Mouse (Mus musculus): ENCODE data around the gene Mras. TPM values are rescaled to one million over a fixed set of nuclear protein-coding genes. Genes with fewer than 3 reads are reported as not detected.

Mras gene
- total RNA-seq, 2 experiments from 2014 or later = 81.7 to 99.5 TPM

DNA sequence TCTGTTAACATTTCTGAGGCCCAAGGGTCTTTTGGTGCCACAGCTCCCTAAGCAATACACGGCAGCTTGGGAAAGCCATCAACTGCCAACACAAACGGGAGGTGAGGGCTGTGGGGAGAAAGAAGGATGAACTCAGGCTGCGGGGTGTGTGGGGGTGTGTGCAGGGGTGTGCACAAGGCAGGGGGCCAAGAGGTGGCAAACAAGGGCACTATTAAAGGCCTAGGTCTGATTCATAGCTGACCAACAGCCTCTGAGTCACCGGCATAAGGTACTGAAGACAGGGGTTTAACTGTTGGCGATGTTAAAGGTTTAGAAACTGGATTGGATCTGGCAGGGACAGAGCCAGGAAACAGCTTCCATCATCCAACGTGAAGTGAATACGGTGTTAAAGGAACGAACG lies 48.3 kb downstream of the Mras start:
- intact Hi-C loops (cut with DNase I) = loop anchor here (5.0 kb wide), 1 partner anchor 58 kb away; no protein-coding TSS in a partner anchor
- peak in 1 of 2 experiments; percentile 39 for DNase-seq (ENCODE audit: extremely low spot score in 1 of 2, low spot score in 2 of 2)

DNA sequence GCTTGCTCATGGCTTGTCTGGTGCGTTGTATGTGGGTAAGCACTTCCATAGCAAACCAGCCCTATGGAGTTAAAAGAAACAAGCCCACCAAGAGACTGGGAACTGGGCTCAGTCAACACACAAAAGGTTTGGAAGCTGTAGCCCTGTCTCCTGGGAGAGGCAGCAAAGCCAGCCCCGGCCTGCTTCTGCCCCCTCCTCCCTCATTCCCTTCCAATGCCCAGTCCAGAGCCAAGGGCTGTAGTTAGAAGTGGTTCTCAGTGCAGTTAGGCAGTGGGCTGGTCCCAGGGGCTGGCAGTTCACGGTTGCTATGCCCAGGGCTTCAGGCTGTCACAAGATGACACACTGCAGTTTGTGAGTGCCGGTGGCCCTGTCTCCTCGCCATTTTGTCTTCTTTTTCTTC lies 49.1 kb downstream of the Mras start:
- DNase-seq (ENCODE audit: extremely low spot score in 1 of 2, low spot score in 2 of 2) = peak; percentile 38 to 49
- intact Hi-C loops (cut with DNase I) = loop anchor here (5.0 kb wide), 1 partner anchor 59 kb away; no protein-coding TSS in a partner anchor

DNA sequence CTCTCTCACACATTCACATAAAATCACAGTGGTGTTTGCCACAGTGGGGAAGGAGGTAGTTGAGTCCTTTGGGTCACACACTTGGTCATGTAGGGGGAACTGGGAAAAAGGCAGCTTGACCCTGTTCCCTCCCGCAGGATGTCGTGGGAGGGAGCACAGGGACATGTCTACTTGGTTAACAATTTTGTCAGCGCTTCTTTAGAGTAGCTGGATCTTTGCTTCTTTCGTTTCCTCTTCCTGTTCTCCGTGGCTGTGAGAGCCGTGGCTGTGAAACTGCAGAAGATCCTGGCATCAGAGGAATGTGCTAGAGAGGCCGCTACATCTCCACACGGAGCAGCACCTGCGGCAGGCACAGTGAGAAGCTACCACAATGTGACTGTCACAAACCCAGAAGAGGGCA lies 54.6 kb downstream of the Mras start:
- DNase-seq (ENCODE audit: extremely low spot score in 1 of 2, low spot score in 2 of 2) = no peak
- intact Hi-C loops (cut with DNase I) = no loop called here

DNA sequence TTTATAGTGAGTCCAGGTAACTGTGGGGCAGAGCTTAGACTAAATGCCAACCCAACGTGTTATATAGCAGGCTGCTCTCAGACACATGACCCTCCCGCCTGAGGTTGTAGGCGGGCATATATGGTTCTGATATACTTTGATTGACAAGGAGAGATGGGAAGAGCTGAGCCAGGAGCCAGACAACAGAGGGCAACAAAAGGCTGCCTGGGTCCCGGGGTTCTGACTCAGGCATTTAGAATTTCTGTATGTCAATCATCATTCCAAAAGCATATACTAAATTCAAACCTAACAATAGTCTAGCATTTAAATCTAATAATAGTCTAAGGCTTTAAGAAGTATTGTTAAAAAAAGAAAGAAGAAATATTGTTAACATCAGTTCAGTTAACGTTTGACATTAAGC lies 58.0 kb downstream of the Mras start:
- DNase-seq (ENCODE audit: extremely low spot score in 1 of 2, low spot score in 2 of 2) = no peak
- intact Hi-C loops (cut with DNase I) = loop anchor here (5.0 kb wide), 2 partner anchors 137 to 402 kb away; partner anchors contain the start of gene Cep70

DNA sequence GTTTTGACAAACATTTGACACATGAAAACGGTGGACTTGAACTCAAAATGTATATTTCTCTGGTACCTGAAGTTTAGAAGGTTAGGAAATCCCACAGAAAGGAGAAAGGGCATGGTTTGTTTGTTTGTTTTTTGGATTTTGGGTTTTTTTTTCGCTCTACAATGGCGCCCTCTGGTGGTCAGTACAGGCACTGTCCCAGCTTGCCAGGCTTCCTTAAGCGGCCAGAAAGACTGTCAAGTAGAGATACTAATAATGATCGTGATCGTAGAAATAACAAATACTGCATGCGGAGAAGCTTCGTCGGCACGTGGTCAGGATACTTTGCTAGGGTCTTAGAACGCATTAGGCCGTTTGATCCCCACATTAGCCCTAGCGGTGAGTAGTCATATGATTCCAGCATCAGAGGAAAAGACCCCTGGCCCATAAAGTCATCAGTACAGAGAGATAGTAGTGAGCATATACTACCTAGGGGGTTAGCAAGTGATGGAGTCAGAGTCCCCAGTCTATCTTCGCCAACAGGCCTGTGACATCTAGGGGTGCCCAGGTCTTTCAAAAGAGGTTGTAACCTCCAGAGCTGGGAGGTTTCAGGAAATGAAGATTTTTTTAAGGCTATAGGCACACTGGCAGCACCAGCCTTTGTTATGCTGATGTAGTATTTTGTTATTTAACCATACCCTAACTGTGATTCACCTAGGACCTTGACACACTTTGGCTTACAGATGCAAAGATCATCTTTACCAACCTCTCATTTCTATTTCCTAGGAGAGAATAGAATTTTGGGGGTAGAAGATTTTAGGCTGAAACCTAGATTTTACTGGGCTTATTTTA lies 60.4 kb downstream of the Mras start:
- peak in 1 of 2 experiments; percentile 45 for DNase-seq (ENCODE audit: extremely low spot score in 1 of 2, low spot score in 2 of 2)
- intact Hi-C loops (cut with DNase I) = loop anchor here (1.0 to 5.0 kb wide), 3 partner anchors 135 to 400 kb away; partner anchors contain the start of gene Cep70

DNA sequence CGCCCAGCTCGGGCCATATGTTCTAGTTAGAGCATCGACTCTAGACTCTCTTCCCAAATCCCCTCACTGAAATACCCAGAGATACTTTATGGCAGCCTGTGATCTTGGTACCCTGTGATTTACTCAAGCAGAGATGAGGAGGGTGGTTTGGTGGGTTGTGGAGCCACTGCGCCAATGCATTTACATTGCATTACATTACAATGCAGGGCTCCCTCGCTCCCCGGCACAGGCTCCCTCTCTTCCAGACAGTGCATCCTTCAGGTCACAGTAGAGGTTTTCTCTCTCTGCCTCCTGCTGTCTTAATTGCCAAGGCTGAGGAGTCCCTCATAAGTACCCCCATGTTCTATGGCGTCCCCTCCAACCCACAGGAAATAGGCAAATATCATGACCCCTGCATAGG lies 68.8 kb downstream of the Mras start:
- intact Hi-C loops (cut with DNase I) = no loop called here
- DNase-seq (ENCODE audit: extremely low spot score in 1 of 2, low spot score in 2 of 2) = no peak

DNA sequence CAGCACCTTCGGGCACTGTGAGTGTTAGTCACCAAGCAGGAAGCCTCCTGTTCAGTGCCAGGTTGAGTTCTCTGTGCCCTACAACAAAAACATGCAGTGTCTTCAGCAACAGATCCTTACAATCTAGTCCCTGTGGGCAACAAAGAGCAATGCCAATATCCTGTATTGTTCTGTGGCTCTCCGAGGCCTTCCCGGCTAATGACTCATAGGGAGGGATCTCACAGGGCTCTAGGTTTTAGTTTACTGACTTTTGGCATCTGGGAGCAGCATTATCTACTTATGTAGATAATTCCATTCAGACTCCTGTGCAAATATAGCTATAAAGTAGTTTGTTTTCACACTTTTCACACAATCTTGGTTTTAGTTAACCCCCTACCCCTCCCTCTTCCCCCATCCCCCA lies 71.3 kb downstream of the Mras start:
- intact Hi-C loops (cut with DNase I) = no loop called here
- DNase-seq (ENCODE audit: extremely low spot score in 1 of 2, low spot score in 2 of 2) = no peak

DNA sequence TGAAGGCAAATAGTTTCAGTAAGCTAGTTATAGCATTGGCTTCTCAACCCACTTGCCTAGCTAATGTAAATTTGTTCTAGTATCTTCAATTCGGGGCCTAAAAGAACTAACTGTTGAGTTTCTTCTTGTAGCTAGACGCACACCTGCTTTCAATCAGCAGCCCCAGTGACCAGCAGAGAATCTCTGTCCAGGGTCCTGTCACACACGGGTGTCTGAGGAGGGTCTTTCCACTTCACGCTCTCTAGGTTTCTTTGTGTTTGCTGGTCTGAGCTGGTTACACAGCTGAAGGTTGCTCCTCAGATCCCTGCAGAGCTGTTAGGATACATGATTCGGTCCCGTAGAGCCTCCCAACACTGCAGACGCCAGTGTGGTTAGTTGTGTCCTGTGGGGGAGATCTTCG lies 74.1 kb downstream of the Mras start:
- intact Hi-C loops (cut with DNase I) = no loop called here
- no peak for DNase-seq (ENCODE audit: extremely low spot score in 1 of 2, low spot score in 2 of 2)

DNA sequence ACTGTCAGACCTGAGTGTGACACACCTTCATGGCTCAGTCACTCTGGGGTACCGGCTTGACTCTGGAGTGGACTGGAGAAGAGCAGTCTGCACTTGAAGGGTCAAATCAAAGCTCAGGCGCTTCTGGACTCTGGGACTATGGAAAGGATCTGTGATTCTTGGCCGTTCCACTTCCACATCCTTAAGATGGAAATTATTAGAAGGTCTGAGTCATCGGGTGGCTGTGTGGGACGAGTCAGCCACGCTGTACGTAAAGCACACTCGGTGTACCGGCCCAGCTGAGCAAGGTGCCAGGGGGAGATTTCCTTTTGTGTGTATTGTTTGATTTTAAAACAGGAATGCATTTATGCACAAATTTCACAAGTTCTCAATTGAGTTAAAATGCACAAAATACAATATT lies 75.2 kb downstream of the Mras start:
- intact Hi-C loops (cut with DNase I) = no loop called here
- DNase-seq (ENCODE audit: extremely low spot score in 1 of 2, low spot score in 2 of 2) = no peak

DNA sequence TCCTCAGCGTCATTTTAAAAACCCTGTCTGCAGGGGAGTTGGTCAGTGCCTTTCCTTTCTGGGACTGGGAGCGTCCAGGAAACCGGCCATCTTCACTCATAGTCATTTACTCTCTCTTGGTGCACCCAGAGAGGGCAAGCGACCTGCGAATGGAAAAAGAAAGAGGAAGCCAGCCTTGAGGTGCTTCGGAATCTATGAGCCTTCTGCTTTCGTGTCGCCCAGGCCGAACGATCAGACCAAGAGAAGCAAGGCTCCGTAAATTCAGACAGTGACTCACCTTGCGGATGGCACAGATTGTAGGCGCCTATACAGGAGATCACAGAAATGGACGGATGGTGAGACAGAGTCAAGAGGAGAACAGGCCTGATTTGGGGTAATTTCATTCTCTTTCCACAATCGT lies 78.2 kb downstream of the Mras start:
- intact Hi-C loops (cut with DNase I) = no loop called here
- no peak for DNase-seq (ENCODE audit: extremely low spot score in 1 of 2, low spot score in 2 of 2)

DNA sequence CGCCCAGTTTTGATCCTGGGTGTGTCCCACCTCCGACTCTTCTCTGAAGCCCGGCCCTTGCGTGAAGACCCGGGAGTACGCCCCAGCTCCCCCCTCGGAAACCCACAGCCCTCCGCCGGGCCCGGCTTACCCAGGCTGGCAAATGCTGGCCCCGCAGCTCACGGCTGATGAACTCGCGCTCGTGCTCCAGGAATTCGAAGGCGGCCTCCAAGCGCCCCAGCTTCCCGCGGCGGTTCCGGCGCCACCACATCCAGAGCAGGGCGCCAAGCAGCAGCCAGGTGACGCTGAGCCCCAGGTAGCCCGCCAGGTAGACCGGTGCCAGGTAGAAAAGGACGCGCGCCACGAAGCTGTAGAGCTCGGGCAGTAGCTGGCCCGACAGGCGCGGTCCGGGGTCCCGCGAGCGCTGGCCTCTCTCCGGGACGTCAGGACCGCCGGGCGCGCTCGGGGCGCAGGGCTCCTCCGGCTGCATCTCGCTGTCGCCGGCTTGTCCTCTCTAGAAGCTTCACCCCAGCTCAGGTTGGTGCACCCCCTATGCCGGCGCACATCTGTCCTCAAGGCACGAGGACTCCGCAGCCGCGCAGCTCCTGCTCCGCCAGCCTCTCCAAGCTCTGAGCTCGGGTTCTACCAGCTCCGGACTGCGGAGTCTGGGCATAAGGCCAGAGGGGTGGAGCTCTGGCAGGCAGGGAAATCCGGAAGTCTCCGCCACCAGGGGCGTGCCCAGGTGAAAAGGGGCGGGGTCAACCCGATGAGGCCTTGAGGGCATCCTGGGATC lies 79.1 kb downstream of the Mras start, which contains the start of gene Esyt3:
Gene Esyt3, minus strand, starts transcription at position 637 of the 772 bp plus-strand sequence.
- intact Hi-C loops (cut with DNase I) = no loop called here
- DNase-seq (ENCODE audit: extremely low spot score in 1 of 2, low spot score in 2 of 2) = peak in 1 of 2 experiments; percentile 69

DNA sequence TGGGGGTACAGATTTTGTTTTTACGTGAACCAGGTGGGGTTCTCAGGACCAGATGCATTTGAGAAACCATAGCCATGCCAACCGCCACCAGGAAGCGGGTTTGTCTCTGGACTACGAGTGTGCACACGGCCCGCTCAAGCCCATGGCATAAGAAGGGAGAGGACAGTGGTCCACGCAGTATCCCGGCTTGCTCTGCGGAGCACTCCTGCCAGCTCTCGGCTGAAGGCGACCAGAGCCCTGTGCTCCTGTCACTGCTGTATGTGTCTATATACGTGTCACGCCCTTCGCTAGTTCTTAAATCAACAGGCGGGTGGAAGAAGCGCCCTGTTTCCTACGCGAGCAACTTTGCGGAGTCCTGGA lies 79.6 kb downstream of the Mras start:
- DNase-seq (ENCODE audit: extremely low spot score in 1 of 2, low spot score in 2 of 2) = no peak
- intact Hi-C loops (cut with DNase I) = no loop called here

DNA sequence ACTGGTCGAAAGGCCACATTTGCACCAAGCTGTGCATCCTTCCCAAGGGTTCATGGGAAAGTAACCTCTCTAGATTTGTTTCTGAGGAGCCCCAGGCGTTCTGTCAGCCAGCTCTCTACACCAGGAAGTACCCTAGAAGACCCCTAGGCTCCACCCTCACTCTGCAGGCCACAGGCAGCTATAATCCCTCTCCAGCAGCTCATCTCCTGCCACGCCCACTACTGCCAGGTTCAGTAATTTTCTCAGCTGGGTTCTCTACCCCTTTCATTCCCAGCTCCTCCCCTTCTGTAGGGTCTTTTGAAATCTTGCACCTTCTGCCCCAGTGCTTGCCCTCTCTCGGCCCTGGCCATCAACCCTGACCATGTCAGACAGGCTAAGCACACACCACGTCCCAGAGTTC lies 81.2 kb downstream of the Mras start:
- DNase-seq (ENCODE audit: extremely low spot score in 1 of 2, low spot score in 2 of 2) = no peak
- intact Hi-C loops (cut with DNase I) = no loop called here

DNA sequence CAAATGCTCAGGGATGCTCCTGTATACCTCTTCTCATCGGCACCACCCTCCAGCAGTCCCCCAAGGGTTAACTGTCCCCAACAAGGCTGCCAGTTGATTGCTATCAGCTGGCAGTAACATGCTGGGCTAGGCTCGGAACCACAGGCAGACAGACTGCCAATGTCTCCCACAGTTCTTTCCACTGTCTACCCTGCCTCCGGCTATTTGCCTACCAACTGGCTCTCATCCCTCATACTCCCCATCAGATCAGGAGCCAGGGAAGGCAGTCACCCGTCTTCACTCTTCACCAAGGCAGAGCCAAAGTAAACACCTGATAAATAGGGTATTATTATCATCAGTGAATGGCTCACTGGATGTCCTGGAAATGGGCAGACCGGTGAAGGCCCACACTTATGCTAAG lies 82.4 kb downstream of the Mras start:
- intact Hi-C loops (cut with DNase I) = no loop called here
- no peak for DNase-seq (ENCODE audit: extremely low spot score in 1 of 2, low spot score in 2 of 2)

DNA sequence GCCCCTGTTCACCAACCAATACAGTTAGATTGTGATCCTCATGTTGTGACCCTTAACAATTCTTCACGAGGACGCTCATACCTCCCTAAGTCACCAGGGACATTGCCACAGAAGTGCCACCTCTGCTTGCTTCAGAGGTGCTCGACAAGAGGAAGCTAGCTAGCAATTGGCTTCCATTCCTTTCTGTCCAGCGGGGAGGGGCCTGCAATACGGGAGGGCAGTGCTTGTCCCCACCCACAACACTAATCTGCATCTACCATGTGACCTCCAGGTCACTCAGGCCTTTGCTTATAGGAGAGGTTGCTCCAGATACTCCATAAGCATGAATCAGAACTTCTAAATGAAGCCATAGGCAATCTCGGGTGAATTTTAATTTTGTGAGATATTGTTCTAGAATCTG lies 83.8 kb downstream of the Mras start:
- intact Hi-C loops (cut with DNase I) = no loop called here
- DNase-seq (ENCODE audit: extremely low spot score in 1 of 2, low spot score in 2 of 2) = no peak

DNA sequence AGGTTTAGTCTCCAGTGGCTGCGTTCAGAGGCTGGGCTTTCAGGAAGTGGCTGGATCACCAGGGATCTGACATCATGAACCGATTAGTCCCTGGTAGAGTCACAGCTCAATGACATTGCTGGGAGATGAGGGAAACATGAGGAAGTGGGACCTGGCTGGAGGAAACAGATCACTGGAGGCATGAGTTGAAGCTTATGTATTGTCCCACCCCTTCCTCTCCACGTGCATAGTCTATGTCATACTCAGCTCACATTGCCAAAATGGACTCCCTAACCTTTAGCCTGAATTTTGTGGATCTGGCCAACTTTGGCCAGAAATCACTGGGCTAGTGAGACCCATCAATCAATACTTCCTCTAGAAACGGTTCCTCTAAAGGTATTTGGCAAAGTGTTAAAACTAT lies 84.2 kb downstream of the Mras start:
- intact Hi-C loops (cut with DNase I) = no loop called here
- DNase-seq (ENCODE audit: extremely low spot score in 1 of 2, low spot score in 2 of 2) = no peak

DNA sequence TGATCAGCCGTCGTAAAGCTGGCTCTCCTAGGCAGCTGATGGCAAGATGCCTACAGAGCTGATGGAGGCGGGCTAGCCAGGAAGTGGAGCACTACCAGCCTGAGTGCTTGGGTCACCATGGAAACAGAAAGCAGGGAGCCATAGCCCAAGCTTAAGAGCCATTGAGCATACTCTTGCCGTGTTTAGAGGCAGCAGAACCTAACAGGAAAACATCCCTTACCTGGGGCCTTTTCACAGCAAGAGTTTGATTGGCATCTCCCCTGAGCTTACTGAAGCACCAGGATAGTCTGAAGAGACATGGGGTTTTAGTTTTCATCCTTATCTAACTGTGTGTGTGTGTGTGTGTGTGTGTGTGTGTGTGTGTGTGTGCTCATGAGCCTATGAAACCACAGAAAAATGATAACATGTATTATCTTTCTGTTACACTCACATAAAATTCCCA lies 91.8 kb downstream of the Mras start:
- intact Hi-C loops (cut with DNase I) = no loop called here
- peak; percentile 71 for DNase-seq (ENCODE audit: extremely low spot score in 1 of 2, low spot score in 2 of 2)

DNA sequence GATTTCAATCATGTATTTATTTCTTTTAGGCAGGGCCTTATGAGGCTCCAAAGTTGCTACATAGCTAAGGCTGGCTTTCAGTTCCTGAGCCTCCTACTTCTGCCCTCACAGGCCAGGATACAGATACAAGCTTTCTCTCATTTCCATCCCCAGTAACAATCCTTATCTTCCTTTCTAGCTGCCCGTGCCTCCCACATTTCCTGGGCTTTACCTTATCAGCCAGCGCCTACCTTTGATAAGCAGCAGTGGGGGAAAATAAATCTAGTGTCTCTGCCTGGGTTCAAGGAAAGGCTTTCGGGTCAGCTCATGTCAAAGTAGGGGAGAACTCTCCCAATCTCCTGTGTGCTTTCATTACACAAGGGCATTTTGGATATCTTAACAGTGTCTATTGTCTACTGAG lies 95.6 kb downstream of the Mras start:
- no peak for DNase-seq (ENCODE audit: extremely low spot score in 1 of 2, low spot score in 2 of 2)
- intact Hi-C loops (cut with DNase I) = no loop called here

DNA sequence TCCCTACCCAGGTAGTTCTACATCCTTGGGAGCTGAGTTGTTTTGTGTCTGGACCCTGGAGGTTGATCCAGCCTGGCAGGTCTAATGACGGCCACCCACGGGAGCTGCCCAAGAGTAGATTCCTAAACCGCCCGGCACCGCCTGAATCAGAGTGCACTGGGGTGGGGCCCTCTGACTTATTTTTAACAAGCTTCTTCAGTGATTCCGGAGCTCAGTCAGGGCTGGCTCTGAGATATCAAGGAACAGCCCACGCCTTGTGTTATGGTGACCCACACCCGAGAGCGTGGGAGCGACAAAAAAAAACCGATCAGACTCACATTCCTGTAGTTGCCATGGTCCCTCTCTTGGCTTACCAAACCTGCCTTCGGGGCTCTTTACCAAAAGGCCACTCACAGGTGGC lies 97.1 kb downstream of the Mras start:
- intact Hi-C loops (cut with DNase I) = no loop called here
- no peak for DNase-seq (ENCODE audit: extremely low spot score in 1 of 2, low spot score in 2 of 2)

DNA sequence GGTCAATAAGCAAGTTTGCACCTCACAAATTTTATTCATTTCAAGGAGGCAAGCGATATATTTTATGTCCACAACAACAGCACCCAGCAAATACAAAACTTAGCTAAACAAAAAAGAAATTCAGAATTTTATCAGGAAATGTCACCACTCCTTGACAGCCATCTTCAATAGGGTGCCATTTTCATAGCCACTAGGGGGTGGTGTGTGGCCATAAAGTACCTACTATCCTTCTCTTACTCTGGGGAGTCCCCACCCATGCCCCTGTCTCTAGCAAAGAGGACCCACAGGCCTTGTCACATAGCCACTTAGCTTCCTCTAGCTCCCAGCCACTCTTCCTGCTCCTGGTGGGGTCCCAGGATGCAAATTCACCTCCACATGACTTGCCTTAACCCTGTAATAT lies 98.0 kb downstream of the Mras start:
- intact Hi-C loops (cut with DNase I) = no loop called here
- no peak for DNase-seq (ENCODE audit: extremely low spot score in 1 of 2, low spot score in 2 of 2)

Data from left cerebral cortex, postnatal 10 days (tissue).